Mouse (Mus musculus) E14TG2a.4 (cell line): Measurements from ENCODE around the gene Utp11.

ENCODE experiments used
- H3K27me3 ChIP-seq: 2 replicates; pipeline ENCODE4 v1.6.1; 2014; ENCODE audit warnings: low read length, control low read depth; ENCODE audit not compliant: insufficient read depth
- H3K36me3 ChIP-seq: 2 replicates; pipeline ENCODE4 v1.6.1; 2014; ENCODE audit warnings: low read length, control low read depth; ENCODE audit not compliant: insufficient read depth
- H3K4me1 ChIP-seq: replicated peaks from 2 replicates; pipeline ENCODE4 v1.6.1; 2014; ENCODE audit warnings: low read depth, low read length, control low read depth
- H3K4me3 ChIP-seq: replicated peaks from 2 replicates; pipeline ENCODE4 v1.5.1; 2014; ENCODE audit warnings: mild to moderate bottlenecking, low read length
- H3K9me3 ChIP-seq: 2 replicates; pipeline ENCODE4 v1.6.1; 2014; ENCODE audit warnings: low read length, control low read depth
- CTCF ChIP-seq: conservative IDR thresholded peaks from 2 replicates; pipeline ENCODE4 v1.5.1; 2014; ENCODE audit warnings: low read length
- NANOG ChIP-seq: IDR thresholded peaks from 2 replicates; pipeline ENCODE4 v1.6.1; 2014; ENCODE audit warnings: borderline replicate concordance, low read length, mixed read lengths
- POU5F1 ChIP-seq: IDR thresholded peaks from 2 replicates; pipeline ENCODE4 v1.6.1; 2014; ENCODE audit warnings: low read length, borderline replicate concordance

Utp11 gene

GRCm38 (mm10) chr4:124633281-124633680 lies 60.1 kb downstream of the Utp11 start:
- Histone ChIP-seq H3K9me3 (no peaks in the 10 kb centered on the region), H3K4me1 (peaks cover 39% of the 10 kb centered on the region), H3K27me3 (peaks cover 49% of the 10 kb centered on the region), H3K4me3 (no peak overlapping the region), H3K36me3 (no peaks in the 10 kb centered on the region)
- no peak for TF ChIP-seq CTCF
- no peak for TF ChIP-seq NANOG
- TF ChIP-seq POU5F1: no peak

- Histone ChIP-seq H3K27me3 (peaks cover 45% of the 10 kb centered on the region), H3K4me3 (no peak overlapping the region), H3K36me3 (no peaks in the 10 kb centered on the region), H3K4me1 (peaks cover 39% of the 10 kb centered on the region), H3K9me3 (no peaks in the 10 kb centered on the region)
- TF ChIP-seq POU5F1 (no peak), NANOG (no peak), CTCF (no peak)
Observed at GRCm38 (mm10) chr4:124632856-124633255, 60.5 kb downstream of the Utp11 start.

- H3K27me3 ChIP-seq: peaks cover 33% of the 10 kb centered on the region
- no peak overlapping the region for H3K4me3 ChIP-seq
- H3K36me3 ChIP-seq: no peaks in the 10 kb centered on the region
- no peak for TF ChIP-seq POU5F1
- TF ChIP-seq CTCF: no peak
- TF ChIP-seq NANOG: no peak
- H3K4me1 ChIP-seq: peaks cover 41% of the 10 kb centered on the region
- H3K9me3 ChIP-seq: no peaks in the 10 kb centered on the region
Observed at GRCm38 (mm10) chr4:124631456-124631855, 61.9 kb downstream of the Utp11 start.
